Mouse (Mus musculus) CH12.LX (cell line): ENCODE results near the gene Dnajc6. TPM values are rescaled to one million over a fixed set of nuclear protein-coding genes. Genes with fewer than 3 reads are reported as not detected.

Experiments used
- DNase-seq: peaks from one replicate; pipeline ENCODE4 v3.0.0-alpha.2; 2013; ENCODE audit errors: extremely low read depth
- H3K27ac ChIP-seq: 2 replicates; pipeline ENCODE4 v1.5.1; 2012; ENCODE audit warnings: low read depth, mild to moderate bottlenecking, control low read depth, moderate library complexity; ENCODE audit not compliant: insufficient read depth
- H3K27me3 ChIP-seq: replicated peaks from 2 replicates; pipeline ENCODE3; 2012; ENCODE audit warnings: inconsistent platforms
- H3K36me3 ChIP-seq, 2 experiments: replicated peaks in 1 of 2; 2 replicates each; pipeline versions ENCODE3 to v1.6.1; 2012; ENCODE audit warnings: inconsistent platforms in 1 of 2, low read length in 1 of 2, mild to moderate bottlenecking in 1 of 2, mixed read lengths in 1 of 2, moderate library complexity in 1 of 2; ENCODE audit not compliant: control insufficient read depth in 1 of 2, insufficient read depth in 1 of 2
- H3K4me1 ChIP-seq, 2 experiments: 2 replicates each; pipeline ENCODE4 v1.6.1; 2012; ENCODE audit warnings: inconsistent platforms in 1 of 2, moderate library complexity in 1 of 2; ENCODE audit not compliant: insufficient read depth in 2 of 2, control insufficient read depth in 1 of 2
- H3K4me2 ChIP-seq: 2 replicates; pipeline ENCODE4 v1.6.1; 2012; ENCODE audit warnings: low read depth, mild to moderate bottlenecking, control low read depth; ENCODE audit not compliant: poor library complexity, insufficient read depth, severe bottlenecking
- H3K4me3 ChIP-seq, 3 experiments: fragments of 150-350 bp in 1 of 3; sonication (generic) in 1 of 3; replicated peaks in 1 of 3; 2 replicates each; pipeline versions ENCODE3 to v1.5.1; 2011 to 2012; ENCODE audit warnings: low read depth in 2 of 3, low read length in 2 of 3, mild to moderate bottlenecking in 2 of 3, moderate library complexity in 2 of 3, control low read depth in 1 of 3, improper control_type of control experiment in 1 of 3, inconsistent platforms in 1 of 3, mixed read lengths in 1 of 3; ENCODE audit not compliant: poor library complexity in 1 of 3
- H3K79me2 ChIP-seq: replicated peaks from 2 replicates; pipeline ENCODE4 v1.6.1; 2012; ENCODE audit warnings: mild to moderate bottlenecking, moderate library complexity; ENCODE audit not compliant: control insufficient read depth, poor library complexity, insufficient read depth, severe bottlenecking; ENCODE audit errors: extremely low read depth
- H3K9ac ChIP-seq: 2 replicates; pipeline ENCODE4 v1.6.1; 2012; ENCODE audit warnings: low read depth, mild to moderate bottlenecking, control low read depth, moderate library complexity; ENCODE audit not compliant: insufficient read depth
- H3K9me3 ChIP-seq: replicated peaks from 2 replicates; pipeline ENCODE3; 2012; ENCODE audit warnings: low read length, inconsistent platforms, mixed read lengths
- CHD2 ChIP-seq: IDR thresholded peaks from 2 replicates; pipeline ENCODE4 v1.6.1; 2011; ENCODE audit warnings: low read length, improper control_type of control experiment
- ELF1 ChIP-seq: IDR thresholded peaks from 2 replicates; pipeline ENCODE4 v1.6.1; 2014; ENCODE audit warnings: low read depth, mild to moderate bottlenecking, inconsistent platforms, low read length, improper control_type of control experiment
- GABPA ChIP-seq: IDR thresholded peaks from 2 replicates; pipeline ENCODE4 v1.6.1; 2012; ENCODE audit warnings: low read depth, low read length, improper control_type of control experiment, inconsistent platforms; ENCODE audit not compliant: insufficient replicate concordance
- JUND ChIP-seq: conservative IDR thresholded peaks from 2 replicates; pipeline ENCODE4 v1.6.1; 2011; ENCODE audit warnings: low read depth, low read length, improper control_type of control experiment
- KAT2A ChIP-seq: IDR thresholded peaks from 2 replicates; pipeline ENCODE4 v1.6.1; 2012; ENCODE audit warnings: low read length, improper control_type of control experiment, inconsistent platforms; ENCODE audit not compliant: insufficient replicate concordance
- MAX ChIP-seq: IDR thresholded peaks from 2 replicates; pipeline ENCODE4 v1.6.1; 2011; ENCODE audit warnings: low read length, improper control_type of control experiment
- MEF2A ChIP-seq: IDR thresholded peaks from 2 replicates; pipeline ENCODE4 v1.6.1; 2014; ENCODE audit warnings: low read depth, mild to moderate bottlenecking, inconsistent platforms, low read length, improper control_type of control experiment, borderline replicate concordance
- MXI1 ChIP-seq: IDR thresholded peaks from 2 replicates; pipeline ENCODE4 v1.6.1; 2011; ENCODE audit warnings: mild to moderate bottlenecking, low read depth, low read length, improper control_type of control experiment
- POLR2A ChIP-seq: IDR thresholded peaks from 2 replicates; pipeline ENCODE4 v1.6.1; 2011; ENCODE audit warnings: low read depth, mild to moderate bottlenecking, improper control_type of control experiment, low read length
- RCOR1 ChIP-seq: conservative IDR thresholded peaks from 2 replicates; pipeline ENCODE4 v1.6.1; 2012; ENCODE audit warnings: low read depth, mild to moderate bottlenecking, inconsistent platforms, low read length, improper control_type of control experiment
- SIN3A ChIP-seq: IDR thresholded peaks from 2 replicates; pipeline ENCODE4 v1.6.1; 2012; ENCODE audit warnings: low read length, improper control_type of control experiment, inconsistent platforms
- TCF12 ChIP-seq: IDR thresholded peaks from 2 replicates; pipeline ENCODE4 v1.6.1; 2014; ENCODE audit warnings: low read depth, mild to moderate bottlenecking, inconsistent platforms, low read length, improper control_type of control experiment
- ZC3H11A ChIP-seq: IDR thresholded peaks from 2 replicates; pipeline ENCODE4 v1.6.1; 2012; ENCODE audit warnings: low read depth, mild to moderate bottlenecking, inconsistent platforms, low read length, improper control_type of control experiment
- ZKSCAN1 ChIP-seq: IDR thresholded peaks from 2 replicates; pipeline ENCODE4 v1.6.1; 2012; ENCODE audit warnings: low read depth, inconsistent platforms, low read length, improper control_type of control experiment, borderline replicate concordance
- ZMIZ1 ChIP-seq: IDR thresholded peaks from 2 replicates; pipeline ENCODE4 v1.6.1; 2012; ENCODE audit warnings: low read depth, mild to moderate bottlenecking, inconsistent platforms, low read length, improper control_type of control experiment
- dilution Hi-C: fragments of 300-500 bp; cut with MboI; formaldehyde crosslinking; loops from 2 replicates; pipeline ENCODE4 v1.14.3; 2020; ENCODE audit warnings: low sequenced_read_pairs; ENCODE audit not compliant: extremely low pct_unique_long_range_greater_than_20kb, extremely low pct_ligation_motif_present
- in situ Hi-C: fragments of 300-500 bp; cut with MboI; formaldehyde crosslinking; loops from 3 replicates; pipeline ENCODE4 v1.14.3; 2019; ENCODE audit warnings: low sequenced_read_pairs, low pct_ligation_motif_present, low pct_unique_long_range_greater_than_20kb, mixed read lengths
- polyA plus RNA-seq: library from polyadenylated mRNA; unstranded; fragments of >175 nt; gene quantifications from 2 replicates; pipeline ENCODE4 v1.2.1, GENCODE M21; 2012; ENCODE audit warnings: low read depth; ENCODE audit not compliant: insufficient read length
- total RNA-seq, 2 experiments: library from RNA; depleted of rRNA; stranded (reverse); fragments of 300-350 nt in 1 of 2; fragments of >200 nt in 1 of 2; gene quantifications; 2 replicates each; pipeline ENCODE4 v1.2.3; 2012 to 2014

Gene Dnajc6
- total and polyA plus RNA-seq, 3 experiments = not detected

- Histone ChIP-seq H3K4me2 (no peak overlapping the region), H3K4me3 (no peak overlapping the region), H3K27ac (no peak overlapping the region), H3K9me3 (no peaks in the 10 kb centered on the region), H3K9ac (no peak overlapping the region), H3K36me3 (no peaks in the 10 kb centered on the region), H3K79me2 (no peaks in the 10 kb centered on the region), H3K27me3 (no peaks in the 10 kb centered on the region), H3K4me1 (peaks cover 0 to 2% of the 10 kb centered on the region in 2 experiments; a peak in 1 of 4 replicates)
- dilution Hi-C loops = no loop called here
- no peak for DNase-seq
- TF ChIP-seq POLR2A (no peak), MXI1 (no peak), GABPA (no peak), TCF12 (no peak), JUND (no peak), CHD2 (no peak), ZMIZ1 (no peak)
- in situ Hi-C loops = no loop called here
Observed at GRCm38 (mm10) chr4:101582882-101583281, 86.4 kb downstream of the Dnajc6 start.

DNA sequence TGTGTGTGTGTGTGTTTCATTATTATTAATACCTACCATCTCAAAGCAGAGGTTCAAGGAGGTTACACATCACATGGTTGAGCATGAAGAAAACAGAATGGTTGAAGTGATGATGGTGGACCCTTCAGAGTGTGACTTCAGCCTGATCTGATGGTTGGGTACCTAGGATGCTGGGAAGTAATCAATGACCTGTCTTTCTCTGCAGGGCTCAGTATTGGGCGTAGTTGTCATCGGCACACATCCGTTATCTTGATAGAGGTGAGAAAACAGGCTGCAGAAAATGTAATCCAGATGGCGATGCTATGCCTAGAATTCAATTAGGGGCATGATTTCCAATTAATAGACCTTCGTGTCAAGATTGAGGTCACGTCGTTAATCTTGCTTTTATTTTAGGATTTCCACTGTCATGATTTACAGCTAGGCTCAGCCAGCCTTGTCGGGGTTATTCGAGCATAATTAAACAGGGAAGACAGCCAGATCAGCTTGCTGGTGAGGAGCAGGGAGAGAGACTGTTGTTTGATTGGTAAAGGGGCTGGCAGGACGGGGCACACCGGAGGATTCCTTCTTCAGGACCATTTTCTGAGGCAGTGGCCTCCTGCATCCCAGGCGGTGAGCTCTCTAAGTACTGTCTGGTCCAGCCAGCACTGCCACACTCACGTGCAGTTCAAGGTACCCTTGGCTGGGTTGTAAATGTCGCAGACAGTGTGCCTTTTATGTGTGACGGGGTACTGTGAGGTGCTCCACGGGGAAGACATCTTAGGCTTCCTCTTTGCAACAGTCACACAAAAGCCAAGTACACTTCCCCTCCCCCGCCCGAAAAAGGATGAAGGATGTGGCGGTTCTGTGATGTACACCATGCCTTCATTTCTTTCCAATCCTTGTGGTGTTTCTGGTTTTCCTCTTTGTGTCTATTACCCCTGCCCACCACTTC lies 88.3 kb downstream of the Dnajc6 start:
- Histone ChIP-seq H3K4me2 (no peak overlapping the region), H3K9me3 (no peaks in the 10 kb centered on the region), H3K27ac (no peak overlapping the region), H3K36me3 (no peaks in the 10 kb centered on the region), H3K9ac (no peak overlapping the region), H3K79me2 (no peaks in the 10 kb centered on the region), H3K4me3 (no peak overlapping the region), H3K4me1 (no peaks in the 10 kb centered on the region; a peak in 1 of 4 replicates), H3K27me3 (no peaks in the 10 kb centered on the region)
- no peak for DNase-seq
- dilution Hi-C loops (no loop called here), in situ Hi-C loops (no loop called here)
- TF ChIP-seq KAT2A = no peak
- no peak for TF ChIP-seq ZMIZ1
- TF ChIP-seq ZKSCAN1 = no peak
- no peak for TF ChIP-seq MEF2A
- no peak for TF ChIP-seq ELF1
- no peak for TF ChIP-seq ZC3H11A
- no peak for TF ChIP-seq TCF12
- no peak for TF ChIP-seq RCOR1
- no peak for TF ChIP-seq SIN3A
- TF ChIP-seq MAX = no peak
